Mouse (Mus musculus): Measurements from ENCODE around the gene Med10.

DNA sequence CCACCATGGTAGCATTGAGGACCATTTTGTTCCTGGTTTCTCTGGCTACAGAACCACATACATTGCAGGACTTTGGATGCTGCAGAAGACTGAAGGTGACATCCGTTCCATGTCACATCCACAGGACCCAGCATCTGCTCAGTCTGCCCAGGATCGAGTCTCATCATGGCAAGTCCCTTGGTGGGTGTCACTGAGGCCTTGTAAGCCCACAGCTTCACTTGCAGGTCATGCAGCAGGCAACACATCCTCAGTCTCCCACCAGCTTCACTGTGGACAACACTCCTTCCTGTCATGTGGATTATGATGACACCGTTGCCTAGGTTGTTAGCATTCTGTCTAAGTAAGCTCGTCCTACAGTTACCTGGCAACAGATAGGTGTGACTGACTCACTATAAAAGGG is 29.8 kb upstream of the Med10 start:
- TF ChIP-seq CTCF (IDR thresholded peaks at IDR 0.05; ENCODE audit: control insufficient read depth, insufficient read depth, insufficient read length) (no peak), MAX (IDR thresholded peaks at IDR 0.05) (no peak), CEBPB (IDR thresholded peaks at IDR 0.05; ENCODE audit: low read depth) (no peak), MYOG (IDR thresholded peaks at IDR 0.05; ENCODE audit: control insufficient read depth, extremely low read depth, insufficient read length) (no peak), USF1 (IDR thresholded peaks at IDR 0.05; ENCODE audit: low read depth) (no peak)

All from C2C12 (cell line).